Mouse (Mus musculus): ENCODE data around the gene Zfp91.

Zfp91 gene

GRCm38 (mm10) chr19:12795511-12796327 lies at the start of gene Zfp91, which contains the start of gene Lpxn:
Zfp91 (minus strand) TSS chr19:12796126.
Lpxn (plus strand) TSS chr19:12796193.
- DNase-seq (ENCODE audit: low read depth) = peak; percentile 98

- no peak for DNase-seq (ENCODE audit: low read depth)
These were observed 42.6 kb upstream of the Zfp91 start for GRCm38 (mm10) chr19:12838507-12838906.

- DNase-seq (ENCODE audit: low read depth) = peak; percentile 94
These were observed 37.7 kb upstream of the Zfp91 start for GRCm38 (mm10) chr19:12833625-12834024.

- DNase-seq (ENCODE audit: low read depth) = peak; percentile 13
These were observed 35.6 kb upstream of the Zfp91 start for GRCm38 (mm10) chr19:12831559-12831958.

GRCm38 (mm10) chr19:12830823-12831430 lies 35.0 kb upstream of the Zfp91 start:
- no peak for DNase-seq (ENCODE audit: low read depth)

GRCm38 (mm10) chr19:12824549-12824948 lies 28.6 kb upstream of the Zfp91 start:
- peak; percentile 50 for DNase-seq (ENCODE audit: low read depth)

GRCm38 (mm10) chr19:12820383-12820782 lies 24.5 kb upstream of the Zfp91 start:
- peak; percentile 81 for DNase-seq (ENCODE audit: low read depth)

GRCm38 (mm10) chr19:12818507-12818906 lies 22.6 kb upstream of the Zfp91 start:
- no peak for DNase-seq (ENCODE audit: low read depth)

- DNase-seq (ENCODE audit: low read depth) = no peak
These were observed 18.0 kb upstream of the Zfp91 start for GRCm38 (mm10) chr19:12813883-12814282.

GRCm38 (mm10) chr19:12812644-12813364 lies 16.9 kb upstream of the Zfp91 start:
- DNase-seq (ENCODE audit: low read depth) = peak; percentile 16

GRCm38 (mm10) chr19:12806214-12806613 lies 10.3 kb upstream of the Zfp91 start:
- peak; percentile 53 for DNase-seq (ENCODE audit: low read depth)

- peak; percentile 60 for DNase-seq (ENCODE audit: low read depth)
These were observed 9.8 kb upstream of the Zfp91 start for GRCm38 (mm10) chr19:12805730-12806129.

- DNase-seq (ENCODE audit: low read depth) = no peak
These were observed 8.3 kb upstream of the Zfp91 start for GRCm38 (mm10) chr19:12804237-12804636.

GRCm38 (mm10) chr19:12802830-12803229 lies 6.9 kb upstream of the Zfp91 start:
- DNase-seq (ENCODE audit: low read depth) = peak; percentile 48

GRCm38 (mm10) chr19:12801046-12801445 lies 5.1 kb upstream of the Zfp91 start:
- DNase-seq (ENCODE audit: low read depth) = no peak

GRCm38 (mm10) chr19:12800621-12801020 lies 4.7 kb upstream of the Zfp91 start:
- no peak for DNase-seq (ENCODE audit: low read depth)

- DNase-seq (ENCODE audit: low read depth) = no peak
These were observed 3.2 kb upstream of the Zfp91 start for GRCm38 (mm10) chr19:12799081-12799480.

GRCm38 (mm10) chr19:12798404-12798803 lies 2.5 kb upstream of the Zfp91 start:
- DNase-seq (ENCODE audit: low read depth) = peak; percentile 57

GRCm38 (mm10) chr19:12797071-12797470 lies 1.1 kb upstream of the Zfp91 start:
- DNase-seq (ENCODE audit: low read depth) = peak; percentile 80

GRCm38 (mm10) chr19:12796328-12796931 lies 504 bp upstream of the Zfp91 start:
- peak; percentile 97 for DNase-seq (ENCODE audit: low read depth)

- no peak for DNase-seq (ENCODE audit: low read depth)
These were observed 816 bp downstream of the Zfp91 start for GRCm38 (mm10) chr19:12795110-12795509.

Measured in 416B (cell line).